Mouse (Mus musculus): ENCODE measurements at regions not wholly inside any gene's neighbourhood (a gene's known extent, or its start where the extent isn't known, plus 50 kb on each side); places are given as distances from the start of the nearest gene placed in this dataset.
"Not testable (repeated sequence)": the region's sequence is repeated elsewhere in the genome, so short reads cannot be mapped to it uniquely, and the experiment has no call there.

DNA sequence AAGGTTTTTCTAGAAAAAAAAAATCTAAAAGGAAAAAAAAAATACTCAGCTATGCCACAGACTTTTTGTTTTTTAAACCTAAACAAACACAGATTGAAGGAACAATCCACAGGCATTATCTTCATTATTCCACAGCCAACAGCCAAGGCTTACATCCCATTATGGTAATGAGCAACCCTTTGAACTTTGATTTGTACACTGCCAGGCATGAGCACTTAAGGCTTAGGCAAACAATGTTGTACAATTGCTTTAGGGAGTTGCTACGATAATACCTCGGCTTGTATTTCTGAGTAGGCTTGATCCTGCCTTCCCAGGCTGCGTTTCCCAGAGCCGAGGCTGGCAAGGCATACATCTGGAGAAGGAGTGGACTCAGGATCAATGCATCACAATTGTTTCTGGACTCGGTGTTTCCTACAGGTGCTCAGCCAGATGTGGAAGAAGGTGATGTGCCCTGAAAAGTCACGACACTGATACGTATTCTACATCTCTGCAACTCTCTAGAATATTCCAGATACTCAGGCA lies 409.0 kb upstream of the Igfbp7 start:
- intact Hi-C loops (cut with DNase I), result no loop called here

GRCm38 (mm10) chr5:77809844-77810243 lies 402.0 kb upstream of the Igfbp7 start:
- intact Hi-C loops (cut with DNase I), result loop anchor here (2.0 kb wide), 1 partner anchor 21 kb away; no protein-coding TSS in a partner anchor

DNA sequence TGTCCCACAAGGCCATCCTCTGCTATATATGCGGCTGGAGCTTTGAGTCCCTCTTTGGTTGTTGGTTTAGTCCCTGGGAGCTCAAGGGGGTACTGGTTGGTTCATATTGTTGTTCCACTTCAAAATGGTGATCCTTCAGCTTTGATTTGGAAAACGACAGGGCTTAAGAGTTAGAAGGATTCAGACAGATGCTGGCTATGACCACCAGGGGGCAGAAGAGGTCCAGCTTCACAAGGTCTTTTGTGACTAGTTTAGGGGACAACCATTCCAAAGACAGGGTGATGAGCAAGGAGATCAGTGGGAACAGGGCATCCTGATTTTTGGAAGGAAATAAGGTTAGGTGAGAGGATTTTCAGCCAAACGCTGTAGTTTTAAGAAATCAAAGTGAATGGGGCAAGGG lies 399.9 kb upstream of the Igfbp7 start:
- intact Hi-C loops (cut with DNase I), result no loop called here

DNA sequence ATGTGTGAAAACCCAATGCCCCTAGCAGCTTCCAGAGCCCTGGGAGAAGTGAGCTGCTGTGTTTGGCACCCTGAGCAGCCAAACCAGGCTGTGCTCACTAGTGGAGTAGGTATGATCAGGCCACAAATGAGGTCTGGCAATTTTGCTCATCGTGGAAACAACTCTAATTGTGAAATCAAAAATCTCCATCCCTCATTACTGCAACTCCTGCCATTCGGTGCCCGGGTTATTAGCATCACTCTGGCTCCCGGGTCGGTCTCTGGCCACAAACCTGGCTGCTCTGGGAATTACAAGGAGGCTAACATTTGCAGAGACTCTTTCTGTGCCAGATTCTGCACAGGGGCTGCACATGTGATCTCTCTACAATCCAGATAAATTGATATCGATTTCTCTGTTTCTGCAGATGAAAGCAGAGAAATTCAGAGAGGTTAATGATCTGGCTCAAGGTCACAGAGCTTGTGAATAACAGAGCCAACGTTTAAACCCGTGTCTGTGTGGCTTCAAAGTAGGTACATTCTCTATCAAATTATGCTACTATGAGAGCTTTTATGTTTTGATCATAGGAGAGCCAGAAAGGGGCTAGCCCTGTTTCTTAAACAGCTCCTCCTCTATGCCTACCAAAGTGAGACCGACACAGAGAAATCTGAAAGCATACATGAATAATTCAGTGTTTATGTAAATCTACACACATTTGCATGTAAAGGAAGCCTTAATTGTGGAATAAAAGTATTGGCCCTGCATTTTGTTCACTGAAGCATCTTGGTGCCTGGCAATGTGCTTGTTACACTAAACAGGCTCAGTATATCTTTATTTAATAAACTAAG lies 398.7 kb upstream of the Igfbp7 start:
- intact Hi-C loops (cut with DNase I), result no loop called here

GRCm38 (mm10) chr5:77805796-77806195 lies 398.0 kb upstream of the Igfbp7 start:
- intact Hi-C loops (cut with DNase I), result no loop called here

- intact Hi-C loops (cut with DNase I), result no loop called here
Measured at GRCm38 (mm10) chr5:77805303-77805702, 397.5 kb upstream of the Igfbp7 start.

- intact Hi-C loops (cut with DNase I), result no loop called here
Measured at GRCm38 (mm10) chr5:77804113-77804512, 396.3 kb upstream of the Igfbp7 start.

DNA sequence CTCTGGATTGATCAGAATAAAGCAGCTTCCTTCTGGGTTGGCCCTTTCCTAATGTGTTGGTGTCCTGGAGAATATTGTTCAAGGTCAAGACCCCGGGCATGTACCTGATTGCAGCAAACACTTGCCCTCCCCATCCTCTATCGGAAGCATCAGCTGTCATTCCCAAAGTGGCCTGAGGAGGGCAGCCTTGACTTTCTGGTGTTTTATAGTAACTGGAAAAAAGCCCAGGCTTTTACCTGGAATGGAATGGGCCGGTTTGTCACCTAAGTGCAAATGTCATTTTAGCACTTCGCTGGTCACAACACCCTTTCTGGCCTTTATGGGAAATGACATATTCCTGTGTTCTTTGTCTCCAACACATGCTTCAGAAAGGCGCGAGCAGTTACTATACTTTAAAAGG lies 395.7 kb upstream of the Igfbp7 start:
- intact Hi-C loops (cut with DNase I), result no loop called here

DNA sequence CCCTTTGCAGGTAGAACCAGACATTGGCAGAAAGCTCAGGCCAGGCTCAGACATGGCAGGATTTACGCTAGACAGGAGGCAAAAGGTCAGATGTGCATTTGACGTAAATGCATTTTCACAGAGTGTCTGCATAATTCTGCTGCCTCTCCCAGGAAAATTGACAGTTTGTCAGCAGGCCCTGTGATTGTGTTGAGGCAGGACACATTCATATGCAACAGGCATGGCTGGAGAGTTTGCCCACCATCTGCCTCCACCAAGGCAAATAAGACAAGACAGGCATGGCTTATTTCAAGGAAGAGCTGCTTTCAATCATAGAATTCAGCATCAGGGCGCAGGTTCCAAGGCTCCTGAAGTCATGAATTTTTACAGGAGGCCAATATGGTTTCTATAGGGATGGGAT lies 389.1 kb upstream of the Igfbp7 start:
- intact Hi-C loops (cut with DNase I), result no loop called here

DNA sequence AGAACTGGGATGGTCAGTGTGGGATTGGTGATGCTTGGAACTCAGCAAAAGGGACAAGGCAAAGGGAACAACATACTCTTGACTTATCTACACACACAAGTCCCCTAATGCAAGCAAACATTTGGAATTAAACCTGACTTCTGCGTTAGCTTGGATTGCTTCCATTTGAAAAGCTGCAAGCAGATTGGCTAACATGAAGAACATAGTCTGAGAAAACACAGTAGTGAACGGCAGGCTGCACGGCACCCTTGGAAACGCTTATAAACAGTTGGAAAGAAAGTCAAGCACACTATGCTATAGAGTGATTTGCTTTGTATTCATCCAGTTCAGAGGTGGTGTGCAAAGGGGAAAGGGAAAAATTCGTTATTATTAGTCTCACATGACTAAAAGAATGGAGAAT lies 387.9 kb upstream of the Igfbp7 start:
- intact Hi-C loops (cut with DNase I), result no loop called here

DNA sequence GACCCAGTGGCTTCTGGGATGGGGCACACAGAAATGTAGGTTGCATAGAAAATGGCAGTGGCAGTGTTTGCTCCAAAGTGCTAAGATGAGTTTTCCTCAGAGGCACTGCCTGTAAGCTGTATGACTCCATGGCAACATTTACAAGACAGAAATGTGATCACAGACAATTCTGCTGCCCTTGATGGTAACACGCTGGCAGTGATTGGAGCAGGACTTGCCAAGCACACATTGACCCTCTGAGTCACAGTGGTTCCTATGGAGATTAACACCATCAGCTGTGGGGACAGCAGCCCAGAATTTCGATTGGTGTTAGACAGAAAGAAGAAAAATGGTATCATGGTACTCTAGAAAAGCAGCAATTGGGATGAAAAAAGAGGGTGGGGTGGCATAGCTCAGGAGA lies 376.1 kb upstream of the Igfbp7 start:
- intact Hi-C loops (cut with DNase I), result no loop called here

GRCm38 (mm10) chr5:77762426-77763042 lies 354.7 kb upstream of the Igfbp7 start:
- intact Hi-C loops (cut with DNase I), result no loop called here

GRCm38 (mm10) chr5:77762013-77762412 lies 354.2 kb upstream of the Igfbp7 start:
- intact Hi-C loops (cut with DNase I), result no loop called here

GRCm38 (mm10) chr5:77748933-77749332 lies 341.1 kb upstream of the Igfbp7 start:
- intact Hi-C loops (cut with DNase I), result no loop called here

DNA sequence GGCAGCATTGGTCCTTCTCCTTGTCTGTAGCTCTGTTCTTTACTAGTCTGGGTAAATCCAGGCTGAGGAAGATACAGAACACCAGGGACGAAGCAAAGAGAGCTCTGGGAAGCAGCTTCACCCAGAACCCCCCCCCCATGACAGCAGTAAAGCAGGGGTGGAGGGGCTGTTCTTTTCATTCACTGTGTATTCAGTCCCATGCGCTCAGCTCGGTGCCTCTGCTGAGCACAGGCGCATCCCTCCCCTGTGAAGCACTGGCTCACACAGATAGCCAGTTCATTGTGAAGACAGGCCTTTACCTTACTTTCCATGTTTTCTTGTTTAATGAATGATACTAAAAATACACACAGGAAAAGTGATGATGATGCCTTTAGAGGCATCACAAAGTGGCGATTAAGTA lies 338.8 kb upstream of the Igfbp7 start:
- intact Hi-C loops (cut with DNase I), result no loop called here

DNA sequence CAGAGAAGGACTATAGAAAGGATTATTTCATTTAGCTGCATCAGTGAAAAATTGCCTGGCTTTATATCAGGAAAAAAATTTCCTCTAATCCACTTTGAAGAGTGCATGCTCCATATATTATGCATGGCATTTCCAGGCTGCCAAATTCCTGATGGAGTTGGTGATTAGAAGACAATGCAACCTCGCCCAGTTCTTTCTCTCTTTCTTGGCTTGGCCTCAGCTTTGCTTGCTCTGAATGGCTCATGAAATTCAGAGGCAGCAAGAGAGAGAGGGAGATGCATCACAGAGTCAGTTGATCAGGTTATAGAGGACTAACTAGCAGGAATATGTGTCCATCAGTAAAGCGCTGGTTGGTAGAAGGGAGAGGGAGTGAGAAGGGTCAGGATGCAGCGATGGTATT lies 335.6 kb upstream of the Igfbp7 start:
- intact Hi-C loops (cut with DNase I), result no loop called here

GRCm38 (mm10) chr5:77730286-77730685 lies 322.4 kb upstream of the Igfbp7 start:
- intact Hi-C loops (cut with DNase I), result not testable (repeated sequence)

GRCm38 (mm10) chr5:77681592-77681991 lies 273.8 kb upstream of the Igfbp7 start:
- intact Hi-C loops (cut with DNase I), result no loop called here

DNA sequence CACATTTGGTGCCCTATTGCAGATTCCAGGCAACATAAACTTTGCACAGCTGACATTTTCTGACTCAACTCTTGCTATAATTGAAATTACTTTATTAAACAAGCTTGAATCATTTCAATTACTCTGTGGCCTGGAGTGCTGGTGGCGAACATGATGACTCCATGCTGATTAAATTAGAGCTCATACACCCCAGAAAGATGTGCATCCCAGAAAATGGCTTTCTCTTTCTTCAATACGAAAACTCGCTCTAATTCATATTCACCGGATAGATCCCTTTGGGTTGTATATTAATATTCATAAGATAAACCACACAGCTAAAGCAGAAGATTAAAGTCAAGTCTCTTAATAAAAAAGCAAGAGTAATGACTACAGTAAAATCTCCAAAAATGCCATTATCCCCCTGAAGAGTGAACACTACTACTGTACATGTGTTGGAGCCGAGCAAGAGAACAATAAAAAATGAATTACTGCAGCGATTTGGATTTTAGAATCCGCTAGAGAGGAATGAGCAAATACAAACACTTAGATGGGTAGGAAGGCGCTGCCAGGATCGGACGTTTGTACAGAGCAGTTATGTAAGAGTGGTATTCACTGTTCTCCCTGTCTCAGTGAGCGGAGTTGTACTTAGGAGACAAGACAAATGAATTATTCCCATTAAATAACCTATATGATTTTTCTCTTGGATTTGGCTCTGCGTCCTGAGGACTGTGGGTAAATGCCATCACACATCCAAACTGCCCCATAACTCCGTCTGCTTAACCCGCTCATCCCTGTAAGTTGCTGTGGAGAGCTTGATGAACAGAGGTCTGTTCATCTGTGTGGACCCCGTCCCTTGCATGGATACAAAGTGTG lies 264.5 kb upstream of the Igfbp7 start:
- intact Hi-C loops (cut with DNase I), result no loop called here

- intact Hi-C loops (cut with DNase I), result no loop called here
Measured at GRCm38 (mm10) chr5:77663096-77663495, 255.3 kb upstream of the Igfbp7 start.

GRCm38 (mm10) chr5:77659016-77659415 lies 251.2 kb upstream of the Igfbp7 start:
- intact Hi-C loops (cut with DNase I), result no loop called here

DNA sequence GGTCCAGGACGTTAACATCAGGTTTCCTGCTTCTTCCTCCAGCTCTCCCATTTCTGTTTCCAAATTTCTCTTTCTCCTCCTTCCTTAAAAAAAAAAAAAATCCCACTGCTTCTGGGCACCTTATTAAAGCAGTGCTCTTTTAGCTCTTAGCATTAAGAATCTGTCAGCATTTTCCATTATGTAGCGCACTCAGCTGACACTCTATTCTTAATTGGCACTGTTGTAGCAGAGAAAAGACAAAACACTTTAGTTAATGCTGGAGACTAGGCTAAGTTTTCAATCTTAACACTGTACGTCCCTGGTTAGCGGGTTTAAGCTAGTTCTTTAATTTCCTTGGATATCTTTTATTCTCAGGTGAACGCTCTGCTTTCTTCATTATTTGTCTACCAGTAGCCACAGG lies 236.8 kb upstream of the Igfbp7 start:
- intact Hi-C loops (cut with DNase I), result no loop called here
